Comparison of ENCODE assay signal across 12 mouse cellular contexts in the genomic region with DNA sequence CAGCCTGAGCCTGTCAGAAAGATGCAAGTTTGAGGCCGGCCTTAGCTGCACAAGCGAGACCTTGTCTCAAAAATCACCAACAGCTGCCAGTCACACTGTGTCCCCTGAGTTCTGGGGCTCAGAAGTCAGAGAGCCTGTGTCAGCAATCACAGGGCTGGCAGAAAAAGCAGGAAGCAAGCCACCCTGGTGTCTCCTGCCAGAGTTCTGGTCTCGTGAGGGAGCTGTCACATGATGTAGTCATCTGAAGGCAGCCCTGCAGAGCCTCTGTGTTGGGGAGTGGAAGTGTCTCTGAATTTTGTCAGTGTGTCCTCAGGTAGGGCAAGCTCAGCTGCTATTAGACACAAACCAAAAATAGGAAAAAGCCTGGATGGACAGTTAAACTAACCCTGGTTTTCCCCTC. TPM values are rescaled to one million over a fixed set of nuclear protein-coding genes. Genes with fewer than 3 reads are reported as not detected.
DNase-seq lines count a peak whose midpoint lies in the region; ATAC-seq lines count a peak whose summit lies in the region.
"Had no signal": no experiment of that assay in that cellular context is flagged by ENCODE, and none has a peak within 500 bp of the region (broad histone marks: within the 10 kb centered on the region; RNA-seq: fewer than 3 reads in every experiment).

No protein-coding gene starts in this region.

- 0 out of 2 replicates have a peak overlapping the region, but pooled peaks have one; percentile 35 for H3K27ac ChIP-seq in heart, embryonic 12.5 days (ENCODE audit: poor library complexity, severe bottlenecking)
- H3K27ac ChIP-seq in liver, embryonic 11.5 days (ENCODE audit: low read depth, low read length) = no peak overlapping the region
- H3K27ac ChIP-seq: embryonic facial prominence, embryonic 12.5 days; limb, embryonic 10.5 days had no signal

- DNase-seq in right cerebral cortex, adult 18-20 months = peak; percentile 32
- no peak for DNase-seq in right cerebral cortex, postnatal 36 days (ENCODE audit: low spot score in 2 of 2)
- DNase-seq in brain, adult 2 months (ENCODE audit: low read depth, low spot score) = peak; percentile 72
- DNase-seq in kidney, postnatal 25 days = peak; percentile 71 to 84
- no peak for DNase-seq in urinary bladder, postnatal 25 days (ENCODE audit: low spot score)
- DNase-seq in liver, embryonic 11.5 days (ENCODE audit: low spot score) = no peak
- DNase-seq in urinary bladder, adult 2 months (ENCODE audit: low spot score) = no peak
- DNase-seq: lung, postnatal 10 days had no signal

- H3K36me3 ChIP-seq in heart, embryonic 12.5 days = peaks cover 62% of the 10 kb centered on the region
- H3K36me3 ChIP-seq in liver, embryonic 11.5 days (ENCODE audit: control insufficient read depth, insufficient read depth, low read length) = peaks cover 5% of the 10 kb centered on the region; the same call in 1 of the 2 replicates

- H3K4me2 ChIP-seq in heart, embryonic 12.5 days = no peak overlapping the region
- H3K4me2 ChIP-seq in liver, embryonic 11.5 days = no peak overlapping the region
- H3K4me2 ChIP-seq: embryonic facial prominence, embryonic 12.5 days had no signal

- H3K4me3 ChIP-seq in heart, embryonic 12.5 days = no peak overlapping the region
- H3K4me3 ChIP-seq in liver, embryonic 11.5 days (ENCODE audit: low read depth, low read length) = no peak overlapping the region
- H3K4me3 ChIP-seq: embryonic facial prominence, embryonic 12.5 days; limb, embryonic 10.5 days; myocyte had no signal

- 58% methylated on average over 3 of the region's 3 CpGs for WGBS in heart, embryonic 12.5 days
- WGBS in liver, embryonic 11.5 days = 72% methylated on average over 3 of the region's 3 CpGs

- peaks cover 29% of the 10 kb centered on the region for H3K4me1 ChIP-seq in heart, embryonic 12.5 days (replicated peaks)
- H3K4me1 ChIP-seq in liver, embryonic 11.5 days (replicated peaks; ENCODE audit: control insufficient read depth, insufficient read depth, low read length) = peaks cover 6% of the 10 kb centered on the region
- H3K4me1 ChIP-seq: embryonic facial prominence, embryonic 12.5 days; limb, embryonic 10.5 days had no signal

- ATAC-seq in heart, embryonic 12.5 days (ENCODE audit: insufficient number of reproducible peaks, low FRiP score) = no peak
- no peak for ATAC-seq in liver, embryonic 11.5 days (replicated peaks; ENCODE audit: low FRiP score)

- H3K9me3 ChIP-seq in heart, embryonic 12.5 days (replicated peaks) = no peaks in the 10 kb centered on the region
- H3K9me3 ChIP-seq in liver, embryonic 11.5 days (ENCODE audit: control insufficient read depth, low read length) = no peaks in the 10 kb centered on the region
- H3K9me3 ChIP-seq: embryonic facial prominence, embryonic 12.5 days; limb, embryonic 10.5 days had no signal

- H3K27me3 ChIP-seq in heart, embryonic 12.5 days (replicated peaks) = no peaks in the 10 kb centered on the region
- no peaks in the 10 kb centered on the region for H3K27me3 ChIP-seq in liver, embryonic 11.5 days (replicated peaks; ENCODE audit: control insufficient read depth, insufficient read depth, low read length)
- H3K27me3 ChIP-seq: embryonic facial prominence, embryonic 12.5 days had no signal

- 0 out of 2 replicates have a peak overlapping the region, but pooled peaks have one; percentile 25 for H3K9ac ChIP-seq in heart, embryonic 12.5 days
- H3K9ac ChIP-seq in liver, embryonic 11.5 days (ENCODE audit: low read depth, low read length) = no peak overlapping the region
- H3K9ac ChIP-seq: embryonic facial prominence, embryonic 12.5 days had no signal

RNA-seq across cellular contexts. Expression of a gene that starts 15.2 kb away (rescaled TPM):
- polyA plus RNA-seq in heart, embryonic 12.5 days (2016; fragmentation: Nextera tagmentation; extraction: Ambion mirVana) = 605 and 640 TPM in 2 replicates
- polyA plus RNA-seq in liver, embryonic 11.5 days (2014; fragmentation: Nextera tagmentation; extraction: Ambion mirVana) = 931 and 939 TPM in 2 replicates
- polyA plus RNA-seq in urinary bladder, adult 2 months (2012; rRNA removed) = 319 and 429 TPM in 2 replicates

RNA-seq across cellular contexts. Expression of a gene that starts 15.9 kb away (rescaled TPM):
- 37.6 and 39.9 TPM in 2 replicates for polyA plus RNA-seq in heart, embryonic 12.5 days (2016; fragmentation: Nextera tagmentation; extraction: Ambion mirVana)
- 21.4 and 23.9 TPM in 2 replicates for polyA plus RNA-seq in liver, embryonic 11.5 days (2014; fragmentation: Nextera tagmentation; extraction: Ambion mirVana)
- polyA plus RNA-seq in urinary bladder, adult 2 months (2012; rRNA removed) = 26.3 and 27.6 TPM in 2 replicates

RNA-seq across cellular contexts. Expression of a gene that starts 24.9 kb away (rescaled TPM):
- 76.9 and 77.8 TPM in 2 replicates for polyA plus RNA-seq in heart, embryonic 12.5 days (2016; fragmentation: Nextera tagmentation; extraction: Ambion mirVana)
- 93.1 and 102 TPM in 2 replicates for polyA plus RNA-seq in liver, embryonic 11.5 days (2014; fragmentation: Nextera tagmentation; extraction: Ambion mirVana)
- 28.3 and 29.6 TPM in 2 replicates for polyA plus RNA-seq in urinary bladder, adult 2 months (2012; rRNA removed)

RNA-seq across cellular contexts. Expression of a gene that starts 25.1 kb away (rescaled TPM):
- polyA plus RNA-seq in heart, embryonic 12.5 days (2016; fragmentation: Nextera tagmentation; extraction: Ambion mirVana) = 55.5 and 57.4 TPM in 2 replicates
- polyA plus RNA-seq in liver, embryonic 11.5 days (2014; fragmentation: Nextera tagmentation; extraction: Ambion mirVana) = 65.1 and 73.9 TPM in 2 replicates
- polyA plus RNA-seq in urinary bladder, adult 2 months (2012; rRNA removed) = 32.0 and 36.5 TPM in 2 replicates

RNA-seq across cellular contexts. Expression of a gene that starts 40.3 kb away (rescaled TPM):
- polyA plus RNA-seq in heart, embryonic 12.5 days (2016; fragmentation: Nextera tagmentation; extraction: Ambion mirVana) = 24.7 and 27.0 TPM in 2 replicates
- polyA plus RNA-seq in liver, embryonic 11.5 days (2014; fragmentation: Nextera tagmentation; extraction: Ambion mirVana) = 8.4 and 9.3 TPM in 2 replicates
- 42.8 and 63.1 TPM in 2 replicates for polyA plus RNA-seq in urinary bladder, adult 2 months (2012; rRNA removed)

Comparison
In these comparisons a context has a peak if more than half of its experiments do, and no peak if none do; other contexts are left out.
1. DNase-seq: peak in right cerebral cortex, adult 18-20 months (single experiment), brain, adult 2 months (single experiment) and kidney, postnatal 25 days (2 of 2); none in right cerebral cortex, postnatal 36 days (0 of 2), urinary bladder, postnatal 25 days (single experiment), liver, embryonic 11.5 days (single experiment) and urinary bladder, adult 2 months (single experiment).